Mouse (Mus musculus): ENCODE measurements at regions not wholly inside any gene's neighbourhood (a gene's known extent, or its start where the extent isn't known, plus 50 kb on each side); places are given as distances from the start of the nearest gene placed in this dataset.

DNA sequence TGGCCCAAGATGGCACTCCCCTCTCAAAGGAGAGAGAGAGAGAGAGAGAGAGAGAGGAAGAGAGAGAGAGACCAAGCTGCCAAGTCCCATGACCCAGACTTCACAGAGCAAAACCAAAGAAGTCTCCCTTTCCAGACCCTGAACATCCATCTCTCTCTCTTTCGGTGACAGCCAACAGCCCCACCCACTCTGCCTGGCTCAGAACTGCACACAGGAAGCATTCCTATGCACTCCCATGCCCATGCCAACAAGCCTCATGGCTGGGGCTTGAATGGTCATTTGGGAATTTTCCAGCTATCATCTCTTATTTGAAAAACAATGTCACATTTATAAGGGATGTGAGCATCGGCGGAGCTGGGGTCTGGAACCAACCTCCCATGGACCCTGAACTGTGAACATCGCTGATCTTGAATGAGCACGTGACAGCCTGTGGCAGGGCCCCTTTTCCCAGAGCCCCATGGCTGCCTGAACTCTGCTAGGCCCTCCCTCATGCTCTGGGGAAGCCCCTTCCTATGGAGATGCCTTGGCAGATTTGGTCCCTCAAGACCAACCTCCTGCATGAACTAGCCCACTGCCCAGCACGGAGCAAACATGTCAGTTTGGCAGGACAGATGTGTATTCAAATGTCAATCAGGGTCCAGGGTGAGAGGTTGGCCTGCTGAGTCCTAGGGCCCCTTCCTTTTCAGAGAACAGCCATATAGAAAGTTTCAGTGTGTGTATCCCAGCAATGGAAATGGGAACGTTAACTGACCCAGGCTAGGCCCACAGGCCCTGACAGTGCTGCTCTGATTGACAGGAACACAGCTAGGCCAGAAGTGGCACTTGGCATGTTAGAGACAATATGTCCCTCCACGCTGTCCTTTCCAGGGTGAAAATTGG is 244.8 kb upstream of the Rtl1 start:
- H3K9me3 ChIP-seq, result no peaks in the 10 kb centered on the region
- H3K4me1 ChIP-seq, result peaks cover 15% of the 10 kb centered on the region
- no peak overlapping the region for H3K4me2 ChIP-seq
- H3K27me3 ChIP-seq, result no peaks in the 10 kb centered on the region
- no peak overlapping the region for H3K4me3 ChIP-seq (replicated peaks)
- no peak overlapping the region for H3K9ac ChIP-seq
- 63% methylated on average over 8 of the region's 8 CpGs for WGBS
- no peak overlapping the region for H3K27ac ChIP-seq
- no peak for ATAC-seq (ENCODE audit: low FRiP score)
- no peaks in the 10 kb centered on the region for H3K36me3 ChIP-seq (replicated peaks)

DNA sequence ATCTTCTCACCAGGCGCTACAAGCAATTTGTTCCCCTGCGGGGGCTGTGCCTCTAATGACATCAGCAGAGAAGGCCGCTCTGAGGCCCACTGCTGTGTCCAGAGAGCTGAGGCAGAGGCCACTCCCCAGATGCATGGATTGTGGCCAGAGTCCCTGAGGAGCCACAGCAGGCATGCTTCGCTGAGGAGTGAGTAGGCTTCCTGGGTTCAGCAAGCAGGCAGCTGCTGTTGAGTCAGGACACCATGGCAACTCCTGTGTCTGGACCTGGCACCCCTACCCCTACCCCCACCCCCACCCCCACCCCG is 245.4 kb upstream of the Rtl1 start:
- H3K27ac ChIP-seq, result no peak overlapping the region
- no peaks in the 10 kb centered on the region for H3K9me3 ChIP-seq
- no peak overlapping the region for H3K9ac ChIP-seq
- no peak overlapping the region for H3K4me2 ChIP-seq
- no peak overlapping the region for H3K4me3 ChIP-seq (replicated peaks)
- peaks cover 14% of the 10 kb centered on the region for H3K4me1 ChIP-seq
- no peaks in the 10 kb centered on the region for H3K36me3 ChIP-seq (replicated peaks)
- no peaks in the 10 kb centered on the region for H3K27me3 ChIP-seq
- no peak for ATAC-seq (ENCODE audit: low FRiP score)
- WGBS, result 28% methylated on average over 5 of the region's 5 CpGs

- no peaks in the 10 kb centered on the region for H3K36me3 ChIP-seq (replicated peaks)
- no peak overlapping the region for H3K27ac ChIP-seq
- no peaks in the 10 kb centered on the region; the same call in 1 of the 2 replicates for H3K9me3 ChIP-seq
- no peak overlapping the region for H3K4me3 ChIP-seq (replicated peaks)
- no peak overlapping the region for H3K4me2 ChIP-seq
- ATAC-seq (ENCODE audit: low FRiP score), result no peak
- 92% methylated on average over 1 of the region's 1 CpGs for WGBS
- H3K4me1 ChIP-seq, result peaks cover 8% of the 10 kb centered on the region; the same call in 1 of the 2 replicates
- no peaks in the 10 kb centered on the region for H3K27me3 ChIP-seq
- H3K9ac ChIP-seq, result no peak overlapping the region
Observed at GRCm38 (mm10) chr12:109856336-109856735, 256.2 kb upstream of the Rtl1 start.

DNA sequence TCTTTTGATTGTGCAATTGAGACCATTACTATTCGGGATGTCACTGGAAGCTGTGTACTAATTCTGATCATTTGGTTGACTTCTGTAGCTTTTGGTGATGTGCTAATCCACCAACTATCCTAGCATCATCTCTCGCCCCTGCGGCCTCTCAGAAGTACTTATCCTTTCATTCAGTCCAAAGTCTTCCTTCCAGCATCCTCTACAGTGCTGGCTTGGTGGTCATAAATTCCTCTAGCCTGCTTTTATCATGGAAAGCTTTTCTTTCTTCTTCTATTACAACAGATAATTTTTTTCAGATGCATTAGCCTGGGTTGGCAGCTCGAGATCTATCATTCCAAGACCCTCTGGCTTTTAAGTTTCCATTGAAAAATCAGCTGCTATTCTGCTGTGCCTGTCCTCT is 257.6 kb upstream of the Rtl1 start:
- no peak overlapping the region for H3K9ac ChIP-seq
- peaks cover 8% of the 10 kb centered on the region; the same call in 1 of the 2 replicates for H3K4me1 ChIP-seq
- H3K36me3 ChIP-seq (replicated peaks), result no peaks in the 10 kb centered on the region
- H3K9me3 ChIP-seq, result no peaks in the 10 kb centered on the region; the same call in 1 of the 2 replicates
- ATAC-seq (ENCODE audit: low FRiP score), result no peak
- H3K4me2 ChIP-seq, result no peak overlapping the region
- 57% methylated on average over 4 of the region's 4 CpGs for WGBS
- no peak overlapping the region for H3K27ac ChIP-seq
- no peaks in the 10 kb centered on the region for H3K27me3 ChIP-seq
- H3K4me3 ChIP-seq (replicated peaks), result no peak overlapping the region

DNA sequence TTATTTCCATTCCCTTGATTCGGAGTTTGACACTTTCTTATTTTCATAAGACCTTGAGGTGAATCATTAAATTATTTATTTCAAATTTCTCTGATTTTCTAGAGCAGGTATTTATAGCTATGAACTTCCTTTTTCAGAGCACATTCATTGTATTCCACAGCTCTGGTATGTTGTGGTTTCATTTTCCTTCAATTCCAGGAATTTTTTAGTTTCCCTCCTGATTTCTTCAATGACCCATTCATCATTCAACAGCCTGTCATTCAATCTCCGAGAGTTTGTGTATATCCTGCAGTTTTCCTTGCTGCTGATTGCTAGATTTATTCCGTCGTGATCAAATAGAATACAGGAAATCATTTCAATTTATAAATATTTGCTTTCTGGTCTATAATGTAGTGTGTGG is 264.7 kb upstream of the Rtl1 start:
- H3K9me3 ChIP-seq, result no peaks in the 10 kb centered on the region
- 75% methylated on average over 4 of the region's 4 CpGs for WGBS

DNA sequence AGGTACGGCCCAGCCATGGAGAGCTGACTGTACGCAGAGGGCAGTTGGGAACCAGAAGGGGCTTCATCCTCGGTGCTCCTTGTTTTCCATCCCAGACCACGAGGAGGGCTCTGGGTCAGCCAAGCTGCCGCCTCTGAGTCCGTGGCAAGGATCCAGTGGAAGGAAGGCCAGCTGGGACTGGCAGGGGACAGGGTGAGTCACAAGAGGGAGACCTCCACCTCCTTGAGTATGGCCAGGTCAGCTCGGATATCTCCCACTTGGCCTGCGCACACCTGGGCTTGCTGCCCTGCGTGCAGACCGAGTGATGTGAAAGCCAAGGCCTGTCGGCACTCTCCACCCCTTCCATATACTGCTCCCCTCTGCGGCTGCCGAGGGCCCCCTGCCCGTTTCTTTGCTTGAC is 270.9 kb upstream of the Rtl1 start:
- H3K4me3 ChIP-seq (replicated peaks), result no peak overlapping the region
- H3K27ac ChIP-seq, result no peak overlapping the region
- no peaks in the 10 kb centered on the region for H3K36me3 ChIP-seq (replicated peaks)
- H3K9me3 ChIP-seq, result no peaks in the 10 kb centered on the region
- no peaks in the 10 kb centered on the region for H3K27me3 ChIP-seq
- ATAC-seq (ENCODE audit: low FRiP score), result no peak
- no peak overlapping the region for H3K4me2 ChIP-seq
- no peak overlapping the region for H3K9ac ChIP-seq
- 91% methylated on average over 14 of the region's 14 CpGs for WGBS
- no peaks in the 10 kb centered on the region for H3K4me1 ChIP-seq

More for the DNA sequence above, 264.7 kb upstream of the Rtl1 start:
- H3K9ac ChIP-seq, result no peak overlapping the region
- H3K4me2 ChIP-seq, result no peak overlapping the region
- H3K27me3 ChIP-seq, result no peaks in the 10 kb centered on the region
- no peak overlapping the region for H3K4me3 ChIP-seq (replicated peaks)
- H3K27ac ChIP-seq, result no peak overlapping the region
- no peak for ATAC-seq (ENCODE audit: low FRiP score)
- no peaks in the 10 kb centered on the region for H3K4me1 ChIP-seq
- no peaks in the 10 kb centered on the region for H3K36me3 ChIP-seq (replicated peaks)

DNA sequence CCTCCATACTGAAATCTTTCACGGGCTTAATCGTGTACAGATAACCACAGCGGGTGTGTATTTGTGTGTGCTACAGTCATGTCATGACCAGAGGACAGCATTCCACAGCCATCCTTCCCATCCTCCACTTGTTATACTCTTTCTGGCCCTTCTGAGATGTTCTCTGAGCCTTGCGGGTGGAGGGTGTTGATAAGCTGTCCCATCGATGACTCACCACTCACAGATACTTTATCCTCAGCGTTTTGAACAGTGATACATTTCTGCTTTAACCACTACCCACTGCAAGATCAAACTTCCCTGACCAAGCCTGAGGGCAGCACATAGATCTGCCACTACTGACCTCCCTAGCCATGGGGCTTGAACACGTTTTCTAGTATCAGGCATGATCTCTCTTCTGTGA is 274.3 kb upstream of the Rtl1 start:
- Histone ChIP-seq H3K27ac (no peak overlapping the region), H3K27me3 (no peaks in the 10 kb centered on the region), H3K4me2 (no peak overlapping the region), H3K4me1 (no peaks in the 10 kb centered on the region), H3K4me3 (replicated peaks) (no peak overlapping the region), H3K36me3 (replicated peaks) (no peaks in the 10 kb centered on the region), H3K9ac (no peak overlapping the region), H3K9me3 (no peaks in the 10 kb centered on the region)
- no peak for ATAC-seq (ENCODE audit: low FRiP score)
- WGBS, result 91% methylated on average over 7 of the region's 7 CpGs

DNA sequence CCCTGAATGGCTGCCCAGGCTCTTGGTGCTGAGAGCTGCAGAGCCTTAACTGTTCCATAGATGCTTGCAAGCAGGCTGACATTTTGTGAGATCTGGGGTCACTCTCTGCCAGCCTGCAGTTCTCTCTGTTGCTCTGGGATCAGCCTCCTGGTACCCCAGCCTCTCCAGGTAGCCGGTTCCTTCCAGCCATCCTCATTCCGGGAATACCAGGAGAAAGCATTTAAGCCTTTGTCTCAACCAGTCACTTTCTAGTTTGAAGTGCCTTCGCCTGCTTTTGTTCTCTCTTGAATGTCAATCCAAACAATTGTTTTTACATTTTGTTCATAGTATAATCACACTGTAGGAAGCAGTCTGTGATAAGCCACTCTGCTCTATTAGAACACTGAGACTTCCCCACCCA is 281.0 kb upstream of the Rtl1 start:
- Histone ChIP-seq H3K36me3 (replicated peaks) (no peaks in the 10 kb centered on the region), H3K9ac (no peak overlapping the region), H3K27me3 (no peaks in the 10 kb centered on the region), H3K27ac (no peak overlapping the region), H3K4me1 (0 out of 2 replicates have a peak, but pooled peaks cover 4% of the 10 kb centered on the region), H3K4me3 (replicated peaks) (no peak overlapping the region), H3K4me2 (no peak overlapping the region), H3K9me3 (no peaks in the 10 kb centered on the region)
- no peak for ATAC-seq (ENCODE audit: low FRiP score)
- 35% methylated on average over 3 of the region's 3 CpGs for WGBS

- no peaks in the 10 kb centered on the region for H3K4me1 ChIP-seq
- 89% methylated on average over 2 of the region's 2 CpGs for WGBS
- H3K4me2 ChIP-seq, result no peak overlapping the region
- H3K9ac ChIP-seq, result no peak overlapping the region
- no peaks in the 10 kb centered on the region for H3K9me3 ChIP-seq
- no peaks in the 10 kb centered on the region for H3K36me3 ChIP-seq (replicated peaks)
- no peak for ATAC-seq (ENCODE audit: low FRiP score)
- H3K27me3 ChIP-seq, result no peaks in the 10 kb centered on the region
- H3K4me3 ChIP-seq (replicated peaks), result no peak overlapping the region
- no peak overlapping the region for H3K27ac ChIP-seq
Observed at GRCm38 (mm10) chr12:109891206-109891605, 291.1 kb upstream of the Rtl1 start.

- no peaks in the 10 kb centered on the region for H3K9me3 ChIP-seq
- ATAC-seq (ENCODE audit: low FRiP score), result no peak
- no peak overlapping the region for H3K27ac ChIP-seq
- H3K4me3 ChIP-seq (replicated peaks), result no peak overlapping the region
- H3K4me1 ChIP-seq, result peaks cover 2% of the 10 kb centered on the region
- no peak overlapping the region for H3K9ac ChIP-seq
- H3K36me3 ChIP-seq (replicated peaks), result no peaks in the 10 kb centered on the region
- H3K4me2 ChIP-seq, result no peak overlapping the region
- no peaks in the 10 kb centered on the region for H3K27me3 ChIP-seq
Observed at GRCm38 (mm10) chr12:109892834-109893233, 292.7 kb upstream of the Rtl1 start.

- Histone ChIP-seq H3K36me3 (replicated peaks) (no peaks in the 10 kb centered on the region), H3K27me3 (no peaks in the 10 kb centered on the region), H3K9me3 (no peaks in the 10 kb centered on the region), H3K4me2 (no peak overlapping the region), H3K9ac (no peak overlapping the region), H3K4me1 (peaks cover 5% of the 10 kb centered on the region), H3K4me3 (replicated peaks) (no peak overlapping the region), H3K27ac (no peak overlapping the region)
- no peak for ATAC-seq (ENCODE audit: low FRiP score)
- 83% methylated on average over 4 of the region's 4 CpGs for WGBS
Observed at GRCm38 (mm10) chr12:109893657-109894056, 293.5 kb upstream of the Rtl1 start.

- no peak overlapping the region for H3K27ac ChIP-seq
- H3K4me1 ChIP-seq, result peaks cover 5% of the 10 kb centered on the region
- 87% methylated on average over 7 of the region's 7 CpGs for WGBS
- no peak overlapping the region for H3K4me3 ChIP-seq (replicated peaks)
- H3K9me3 ChIP-seq, result no peaks in the 10 kb centered on the region
- ATAC-seq (ENCODE audit: low FRiP score), result no peak
- no peaks in the 10 kb centered on the region for H3K27me3 ChIP-seq
- no peak overlapping the region for H3K4me2 ChIP-seq
- no peak overlapping the region for H3K9ac ChIP-seq
- H3K36me3 ChIP-seq (replicated peaks), result no peaks in the 10 kb centered on the region
Observed at GRCm38 (mm10) chr12:109895389-109895788, 295.3 kb upstream of the Rtl1 start.

DNA sequence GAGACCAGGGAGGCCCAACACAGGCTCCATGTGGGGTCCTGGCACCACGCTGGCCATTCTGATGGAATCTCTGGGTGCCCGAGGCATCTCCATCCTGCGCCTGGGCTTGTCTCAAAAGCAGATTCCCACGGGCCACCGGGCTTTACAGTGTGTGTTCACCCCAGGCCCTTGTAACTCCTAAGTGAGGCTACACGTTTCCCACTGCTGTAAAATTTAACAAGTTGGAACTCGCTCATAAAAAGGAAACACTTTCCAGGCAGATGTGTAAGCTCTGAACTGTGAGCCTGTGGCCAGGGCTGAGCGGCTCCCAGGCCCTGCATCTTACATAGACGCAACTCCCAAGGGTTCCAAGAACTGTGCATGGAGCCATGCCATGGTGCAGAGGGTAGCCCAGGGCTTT is 296.3 kb upstream of the Rtl1 start:
- H3K4me3 ChIP-seq (replicated peaks), result no peak overlapping the region
- no peaks in the 10 kb centered on the region for H3K27me3 ChIP-seq
- H3K27ac ChIP-seq, result no peak overlapping the region
- H3K4me2 ChIP-seq, result no peak overlapping the region
- H3K4me1 ChIP-seq, result peaks cover 5% of the 10 kb centered on the region
- ATAC-seq (ENCODE audit: low FRiP score), result no peak
- no peaks in the 10 kb centered on the region for H3K9me3 ChIP-seq
- WGBS, result 90% methylated on average over 9 of the region's 9 CpGs
- no peaks in the 10 kb centered on the region for H3K36me3 ChIP-seq (replicated peaks)
- no peak overlapping the region for H3K9ac ChIP-seq

All from forebrain, embryonic 12.5 days (tissue).